Mouse (Mus musculus): Measurements from ENCODE around the gene Btg2. TPM values are rescaled to one million over a fixed set of nuclear protein-coding genes. Genes with fewer than 3 reads are reported as not detected.

Btg2 gene
- total RNA-seq, 2 experiments from 2014 or later = 31.1 to 32.0 TPM

Other genes starting within 250 kb of the Btg2 start
- under 1 TPM; 0.23 to 0.37 TPM for gene Optc, start 171.1 kb downstream of the Btg2 start, total RNA-seq (2021)
- 10 to 100 TPM; 23.4 to 28.7 TPM for gene Prelp, start 157.7 kb downstream of the Btg2 start, total RNA-seq (2021)
- 1 to 10 TPM; 6.2 to 9.3 TPM for gene Fmod, start 41.9 kb downstream of the Btg2 start, total RNA-seq (2021)
- gene Chit1, start 32.1 kb upstream of the Btg2 start, total RNA-seq (2021) = not detected
- 1 to 10 TPM in 1 of 2 experiments, under 1 TPM in 1; 0.42 to 1.0 TPM for gene Chil1, start 103.1 kb upstream of the Btg2 start, total RNA-seq (2021)
- gene Mybph, start 114.3 kb upstream of the Btg2 start, total RNA-seq (2021) = not detected
- gene Adora1, start 156.3 kb upstream of the Btg2 start, total RNA-seq (2021) = 10 to 100 TPM in 1 of 2 experiments, 1 to 10 TPM in 1; 7.1 to 12.8 TPM
- not detected for gene Myog, start 210.9 kb upstream of the Btg2 start, total RNA-seq (2021)

Data from heart, adult 18-20 months (tissue).